Mouse (Mus musculus) frontal cortex, postnatal 14 days (tissue): ENCODE data around the gene Dcst1.

Experiments
- DNase-seq, 2 experiments: peaks; one replicate each; pipeline ENCODE4 v3.0.0; 2022; ENCODE audit warnings: low spot score in 2 of 2

The Dcst1 gene

GRCm38 (mm10) chr3:89365486-89366414 lies 697 bp upstream of the Dcst1 start:
- DNase-seq: no peak

- DNase-seq: no peak
These were observed 422 bp downstream of the Dcst1 start for GRCm38 (mm10) chr3:89364631-89365030.

GRCm38 (mm10) chr3:89361675-89362074 lies 3.4 kb downstream of the Dcst1 start, which contains the start of gene Dcst2:
Dcst2 (plus strand) TSS chr3:89361975.
- no peak for DNase-seq

GRCm38 (mm10) chr3:89360237-89360636 lies 4.8 kb downstream of the Dcst1 start:
- no peak for DNase-seq

- DNase-seq: no peak
These were observed 5.4 kb downstream of the Dcst1 start for GRCm38 (mm10) chr3:89359630-89360029.

- no peak for DNase-seq
These were observed 9.0 kb downstream of the Dcst1 start for GRCm38 (mm10) chr3:89356029-89356428.

- DNase-seq: no peak
These were observed 9.5 kb downstream of the Dcst1 start for GRCm38 (mm10) chr3:89355512-89355902.

- peak; percentile 66 to 79 for DNase-seq
These were observed 10.1 kb downstream of the Dcst1 start for GRCm38 (mm10) chr3:89354816-89355511.

GRCm38 (mm10) chr3:89351271-89351670 lies 13.8 kb downstream of the Dcst1 start:
- DNase-seq: no peak

- DNase-seq: peak; percentile 78 to 89
These were observed 15.1 kb downstream of the Dcst1 start, which contains the start of gene Adam15 for GRCm38 (mm10) chr3:89349869-89350501. Adam15 (minus strand) TSS chr3:89349996.

GRCm38 (mm10) chr3:89348911-89349868 lies 15.9 kb downstream of the Dcst1 start:
- DNase-seq: no peak

GRCm38 (mm10) chr3:89347916-89348315 lies 17.1 kb downstream of the Dcst1 start:
- DNase-seq: no peak

GRCm38 (mm10) chr3:89346815-89347540 lies 18.1 kb downstream of the Dcst1 start:
- DNase-seq: no peak

GRCm38 (mm10) chr3:89343279-89343678 lies 21.8 kb downstream of the Dcst1 start:
- DNase-seq: no peak

- no peak for DNase-seq
These were observed 23.3 kb downstream of the Dcst1 start for GRCm38 (mm10) chr3:89341794-89342193.

- DNase-seq: peak; percentile 50 to 73
These were observed 24.6 kb downstream of the Dcst1 start for GRCm38 (mm10) chr3:89340465-89340864.

GRCm38 (mm10) chr3:89339416-89339815 lies 25.6 kb downstream of the Dcst1 start:
- DNase-seq: peak; percentile 49 to 59

- no peak for DNase-seq
These were observed 27.1 kb downstream of the Dcst1 start, which contains the start of gene Efna4 for GRCm38 (mm10) chr3:89337721-89338578. Efna4 (minus strand) TSS chr3:89338028.

GRCm38 (mm10) chr3:89337062-89337720 lies 27.9 kb downstream of the Dcst1 start:
- DNase-seq: no peak
